Mouse (Mus musculus): ENCODE measurements around the gene Stum. TPM values are rescaled to one million over a fixed set of nuclear protein-coding genes. Genes with fewer than 3 reads are reported as not detected.
A peak's percentile ranks its signal among the peaks of the same experiment; 100 is the strongest.

The Stum gene
- polyA plus RNA-seq, 1 experiment from 2014 or later = 3.1 TPM

DNA sequence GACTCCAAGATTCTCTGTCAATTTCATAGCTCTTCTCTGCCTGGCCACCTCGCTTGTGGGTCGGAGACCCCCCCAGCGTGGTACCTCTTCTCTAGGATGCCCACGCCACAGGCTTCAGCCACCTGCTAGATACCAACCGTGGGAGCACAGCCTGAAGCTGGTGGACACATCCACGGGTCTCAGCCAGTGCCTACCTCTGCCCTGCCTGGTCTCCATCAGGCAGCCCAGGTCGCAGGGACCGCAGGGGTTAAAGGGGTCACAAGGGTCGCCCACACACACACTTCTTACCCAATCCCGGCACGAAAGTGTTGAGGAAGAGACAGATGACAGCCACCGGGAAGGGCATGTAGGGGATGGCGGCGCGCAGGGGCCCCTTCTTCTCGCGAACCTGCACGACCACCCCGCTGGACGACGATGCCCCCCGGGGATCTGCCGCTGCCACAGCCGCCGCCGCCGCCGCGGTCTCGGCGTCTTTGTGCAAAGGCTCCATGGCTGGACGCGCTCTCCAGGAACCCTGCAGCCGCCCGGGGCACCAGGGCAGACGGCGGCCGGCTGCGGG lies 385 bp downstream of the Stum start:
- DNase-seq (ENCODE audit: low spot score) = no peak
- H3K4me1 ChIP-seq (replicated peaks) = peaks cover 47% of the 10 kb centered on the region
- WGBS = 2% methylated on average over 39 of the region's 39 CpGs
- H3K4me3 ChIP-seq = peak overlapping the region; percentile 66
- H3K36me3 ChIP-seq = no peaks in the 10 kb centered on the region
- peaks cover 64% of the 10 kb centered on the region for H3K27me3 ChIP-seq (ENCODE audit: insufficient read depth, poor library complexity, severe bottlenecking)
- peak overlapping the region; percentile 77 for H3K27ac ChIP-seq
- H3K9me3 ChIP-seq = no peaks in the 10 kb centered on the region

DNA sequence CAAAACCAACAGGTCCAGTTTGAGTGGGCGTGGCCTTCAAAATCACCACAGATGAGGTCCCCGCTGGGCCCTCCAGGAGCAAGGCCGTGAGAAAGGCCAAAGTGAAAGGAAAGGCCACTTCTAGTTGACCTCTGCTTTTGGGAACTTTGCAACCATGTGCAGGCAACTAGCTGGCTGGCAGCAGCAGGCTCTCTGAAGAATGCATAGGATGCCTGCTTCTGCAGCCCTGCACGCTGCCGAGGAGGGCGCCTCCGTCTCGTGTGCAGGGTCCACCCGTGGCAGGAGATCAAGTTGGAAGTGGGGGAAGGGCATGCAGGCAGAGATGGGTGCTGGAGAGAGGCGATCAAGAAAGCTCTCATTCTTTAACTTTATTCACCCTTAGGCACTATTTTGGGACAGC lies 1.3 kb downstream of the Stum start:
- H3K4me3 ChIP-seq = peak overlapping the region; percentile 66
- H3K4me1 ChIP-seq (replicated peaks) = peaks cover 47% of the 10 kb centered on the region
- peak; percentile 59 for DNase-seq (ENCODE audit: low spot score)
- peak overlapping the region; percentile 77; the same call in 1 of the 2 replicates for H3K27ac ChIP-seq
- 6% methylated on average over 10 of the region's 10 CpGs for WGBS
- no peaks in the 10 kb centered on the region for H3K36me3 ChIP-seq
- no peaks in the 10 kb centered on the region for H3K9me3 ChIP-seq
- H3K27me3 ChIP-seq (ENCODE audit: insufficient read depth, poor library complexity, severe bottlenecking) = peaks cover 64% of the 10 kb centered on the region

DNA sequence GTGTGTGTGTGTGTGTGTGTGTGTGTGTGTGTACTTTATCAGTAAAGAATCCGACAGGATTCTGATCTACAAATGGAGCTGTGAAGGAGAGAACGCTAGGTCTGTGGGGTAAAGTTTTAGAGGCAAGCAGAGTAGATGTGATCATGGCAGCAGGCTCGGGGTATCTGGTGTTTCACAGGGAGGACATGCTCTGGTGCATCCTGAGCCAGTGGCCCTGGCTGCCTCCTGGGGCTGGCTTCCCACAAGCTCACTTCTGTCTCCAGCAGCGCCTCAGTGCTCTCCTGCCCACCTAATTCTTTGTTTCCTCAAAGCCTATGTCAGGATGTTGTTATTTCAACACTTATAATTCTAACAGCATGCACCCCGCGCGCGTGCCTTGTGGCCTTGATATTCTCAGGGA lies 2.0 kb downstream of the Stum start:
- 28% methylated on average over 8 of the region's 8 CpGs for WGBS
- Histone ChIP-seq H3K27me3 (ENCODE audit: insufficient read depth, poor library complexity, severe bottlenecking) (peaks cover 61% of the 10 kb centered on the region), H3K4me3 (peak overlapping the region; percentile 66; the same call in 1 of the 2 replicates), H3K4me1 (replicated peaks) (peaks cover 47% of the 10 kb centered on the region), H3K36me3 (no peaks in the 10 kb centered on the region), H3K27ac (peak overlapping the region; percentile 73; the same call in 1 of the 2 replicates), H3K9me3 (no peaks in the 10 kb centered on the region)
- no peak for DNase-seq (ENCODE audit: low spot score)

DNA sequence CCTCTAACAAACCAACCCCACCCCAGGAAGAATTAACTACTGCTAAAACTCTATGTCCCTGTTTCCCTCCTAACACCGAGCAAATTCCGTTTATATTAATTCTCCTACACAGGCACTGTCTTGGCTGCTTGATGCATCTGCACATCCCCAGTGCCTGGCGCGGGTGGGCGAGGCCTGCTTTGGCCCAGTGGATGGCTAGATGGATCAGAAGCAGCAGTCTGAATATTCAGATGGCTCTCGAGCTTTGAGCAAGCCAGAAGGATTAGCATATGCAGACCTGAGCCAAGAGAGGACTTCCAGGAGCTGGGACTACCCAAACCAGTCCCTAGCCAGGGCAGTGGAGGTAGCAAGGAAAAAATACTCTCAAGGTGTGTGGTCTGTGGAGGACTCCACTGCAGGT lies 3.0 kb downstream of the Stum start:
- Histone ChIP-seq H3K27ac (peak overlapping the region; percentile 67), H3K4me3 (no peak overlapping the region), H3K36me3 (no peaks in the 10 kb centered on the region), H3K9me3 (no peaks in the 10 kb centered on the region), H3K4me1 (replicated peaks) (peaks cover 47% of the 10 kb centered on the region), H3K27me3 (ENCODE audit: insufficient read depth, poor library complexity, severe bottlenecking) (peaks cover 52% of the 10 kb centered on the region)
- WGBS = 36% methylated on average over 6 of the region's 6 CpGs
- DNase-seq (ENCODE audit: low spot score) = no peak

DNA sequence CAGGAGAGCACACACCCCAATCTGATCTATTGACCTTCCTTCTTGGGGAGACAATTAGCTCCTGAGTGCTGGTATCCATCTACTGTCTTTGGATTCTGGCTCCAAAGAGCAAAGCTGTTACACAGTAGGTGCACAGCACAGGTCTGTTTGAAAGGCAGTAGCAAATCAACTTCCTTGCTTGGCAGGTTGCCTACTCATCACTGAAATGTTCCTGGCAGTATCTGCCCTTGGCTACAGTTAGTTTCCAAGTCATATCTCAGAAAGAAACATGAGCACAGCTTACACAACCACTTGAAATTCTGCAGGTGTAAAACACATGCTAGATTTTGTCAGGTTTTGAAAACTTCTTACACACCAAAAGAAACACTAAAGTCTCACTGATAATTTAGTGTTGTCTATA lies 9.7 kb downstream of the Stum start:
- H3K4me3 ChIP-seq = no peak overlapping the region
- DNase-seq (ENCODE audit: low spot score) = no peak
- H3K9me3 ChIP-seq = no peaks in the 10 kb centered on the region
- H3K4me1 ChIP-seq (replicated peaks) = no peaks in the 10 kb centered on the region
- H3K27me3 ChIP-seq (ENCODE audit: insufficient read depth, poor library complexity, severe bottlenecking) = no peaks in the 10 kb centered on the region
- H3K36me3 ChIP-seq = no peaks in the 10 kb centered on the region
- H3K27ac ChIP-seq = no peak overlapping the region

DNA sequence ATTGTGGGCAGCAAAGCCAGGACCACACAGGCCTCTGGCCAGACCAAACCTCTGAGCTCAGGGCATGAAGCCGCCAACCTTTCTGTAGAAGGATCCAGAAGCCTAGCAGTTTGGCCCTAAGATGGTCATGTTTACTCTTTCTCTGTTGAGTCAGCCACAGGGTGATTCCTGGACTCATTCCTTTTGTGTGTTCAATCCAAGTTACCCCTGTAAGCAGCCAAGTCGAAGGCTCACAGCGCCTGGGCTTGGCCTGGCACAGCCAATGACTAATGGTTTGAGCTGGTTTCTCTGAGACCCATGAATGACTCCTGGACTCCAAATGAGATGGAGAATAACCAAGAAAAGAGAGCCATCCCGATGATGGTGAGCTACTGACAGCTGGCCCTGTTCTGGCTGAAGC lies 15.3 kb downstream of the Stum start:
- H3K27ac ChIP-seq = no peak overlapping the region
- 93% methylated on average over 4 of the region's 4 CpGs for WGBS

DNA sequence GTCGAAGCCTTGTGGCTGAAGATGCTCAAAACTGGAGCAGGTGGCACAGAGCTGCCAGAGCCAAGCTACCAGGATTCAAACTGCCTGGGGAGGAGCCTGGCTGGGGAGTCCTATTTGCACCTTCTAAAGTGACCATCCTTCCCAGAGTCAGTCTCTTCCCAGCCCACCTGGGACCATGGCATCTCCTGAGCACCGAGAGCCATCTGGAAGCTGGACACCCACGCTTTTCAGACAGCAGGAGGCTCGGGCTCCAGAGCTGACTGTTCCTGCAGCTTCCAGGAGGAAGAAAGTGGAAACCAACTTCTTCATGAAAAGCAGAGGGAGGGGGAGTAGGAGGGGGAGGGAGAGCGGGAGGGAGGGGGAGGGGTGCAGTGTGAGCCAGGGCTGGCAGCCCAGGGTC lies 17.7 kb downstream of the Stum start:
- no peaks in the 10 kb centered on the region; the same call in 1 of the 2 replicates for H3K9me3 ChIP-seq
- no peak overlapping the region for H3K27ac ChIP-seq
- H3K36me3 ChIP-seq = no peaks in the 10 kb centered on the region
- no peak for DNase-seq (ENCODE audit: low spot score)
- no peaks in the 10 kb centered on the region for H3K27me3 ChIP-seq (ENCODE audit: insufficient read depth, poor library complexity, severe bottlenecking)
- peaks cover 28% of the 10 kb centered on the region for H3K4me1 ChIP-seq (replicated peaks)
- WGBS = 63% methylated on average over 5 of the region's 5 CpGs
- H3K4me3 ChIP-seq = no peak overlapping the region

More for the DNA sequence above, 15.3 kb downstream of the Stum start:
- no peak for DNase-seq (ENCODE audit: low spot score)
- Histone ChIP-seq H3K27me3 (ENCODE audit: insufficient read depth, poor library complexity, severe bottlenecking) (no peaks in the 10 kb centered on the region), H3K4me1 (replicated peaks) (peaks cover 18% of the 10 kb centered on the region), H3K9me3 (no peaks in the 10 kb centered on the region; the same call in 1 of the 2 replicates), H3K4me3 (no peak overlapping the region), H3K36me3 (no peaks in the 10 kb centered on the region)

DNA sequence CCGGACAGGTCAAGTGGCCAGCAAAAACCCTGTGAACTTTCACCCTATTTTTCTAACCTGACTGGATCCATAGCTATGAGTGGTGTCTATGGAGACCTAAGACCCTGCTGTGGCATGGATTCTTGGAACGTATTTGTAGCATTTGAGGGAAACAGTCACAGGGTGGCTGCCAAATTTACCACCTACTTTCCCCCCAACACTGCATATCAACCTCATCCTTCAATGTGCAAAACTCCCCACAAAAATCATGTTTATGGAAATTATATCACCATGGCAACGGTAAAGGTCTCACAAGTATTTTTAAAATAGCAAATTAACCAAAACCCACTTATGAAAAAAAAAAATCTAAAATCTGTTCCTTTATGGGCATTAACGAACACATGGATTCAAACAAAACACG lies 18.9 kb downstream of the Stum start:
- Histone ChIP-seq H3K4me1 (replicated peaks) (peaks cover 40% of the 10 kb centered on the region), H3K9me3 (no peaks in the 10 kb centered on the region; the same call in 1 of the 2 replicates), H3K27me3 (ENCODE audit: insufficient read depth, poor library complexity, severe bottlenecking) (no peaks in the 10 kb centered on the region), H3K36me3 (no peaks in the 10 kb centered on the region), H3K27ac (no peak overlapping the region), H3K4me3 (no peak overlapping the region)
- WGBS = 80% methylated on average over 5 of the region's 5 CpGs
- DNase-seq (ENCODE audit: low spot score) = no peak

DNA sequence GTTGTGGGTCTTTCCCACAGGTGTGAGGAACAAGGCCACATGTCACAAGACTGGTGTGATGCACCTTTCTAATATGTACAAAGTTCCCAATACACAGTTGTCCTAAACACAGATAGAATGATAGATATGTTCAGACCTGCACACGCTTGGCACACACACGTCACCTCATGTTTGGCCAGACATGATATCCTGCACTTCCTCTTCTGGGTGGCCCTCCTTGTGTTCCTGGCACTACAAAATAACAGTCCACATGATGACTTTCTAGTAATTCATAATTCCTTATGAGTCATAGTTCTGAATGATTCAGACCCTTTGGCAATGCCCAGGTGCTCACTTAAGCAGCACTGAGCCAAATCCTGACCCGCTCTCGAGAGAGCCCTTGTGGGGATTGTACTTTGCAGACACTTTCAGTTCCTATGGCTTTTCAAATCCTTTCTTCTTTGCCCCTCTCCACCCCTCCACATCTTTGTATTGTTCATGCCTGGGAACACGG lies 20.3 kb downstream of the Stum start:
- WGBS = 89% methylated on average over 5 of the region's 5 CpGs
- no peak overlapping the region for H3K4me3 ChIP-seq
- no peak for DNase-seq (ENCODE audit: low spot score)
- no peaks in the 10 kb centered on the region for H3K27me3 ChIP-seq (ENCODE audit: insufficient read depth, poor library complexity, severe bottlenecking)
- H3K9me3 ChIP-seq = no peaks in the 10 kb centered on the region; the same call in 1 of the 2 replicates
- no peaks in the 10 kb centered on the region for H3K36me3 ChIP-seq
- H3K27ac ChIP-seq = no peak overlapping the region
- H3K4me1 ChIP-seq (replicated peaks) = peaks cover 51% of the 10 kb centered on the region

DNA sequence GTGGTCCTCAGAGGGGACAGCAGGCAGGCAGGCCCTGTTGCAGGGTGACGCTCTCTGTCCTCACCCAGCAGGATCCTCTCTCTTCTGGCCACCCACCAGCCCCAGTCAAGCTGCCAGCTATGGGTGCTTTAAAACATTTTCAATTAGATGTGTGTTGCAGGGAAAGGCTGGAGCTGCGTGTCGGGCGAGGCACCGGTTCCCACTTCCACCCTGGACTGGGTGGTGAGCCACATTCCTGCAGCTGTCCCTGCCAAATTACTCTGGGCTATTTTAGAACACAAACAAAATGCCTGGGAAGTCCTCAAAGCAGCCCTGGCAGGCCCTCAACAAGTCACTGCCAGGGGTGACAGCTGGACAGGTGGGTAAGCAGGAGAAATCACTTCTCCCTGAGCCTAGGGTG lies 20.9 kb downstream of the Stum start:
- no peak overlapping the region for H3K4me3 ChIP-seq
- peaks cover 57% of the 10 kb centered on the region for H3K4me1 ChIP-seq (replicated peaks)
- 90% methylated on average over 5 of the region's 5 CpGs for WGBS
- no peaks in the 10 kb centered on the region for H3K27me3 ChIP-seq (ENCODE audit: insufficient read depth, poor library complexity, severe bottlenecking)
- no peak overlapping the region for H3K27ac ChIP-seq
- no peaks in the 10 kb centered on the region for H3K36me3 ChIP-seq
- DNase-seq (ENCODE audit: low spot score) = no peak
- H3K9me3 ChIP-seq = no peaks in the 10 kb centered on the region; the same call in 1 of the 2 replicates

DNA sequence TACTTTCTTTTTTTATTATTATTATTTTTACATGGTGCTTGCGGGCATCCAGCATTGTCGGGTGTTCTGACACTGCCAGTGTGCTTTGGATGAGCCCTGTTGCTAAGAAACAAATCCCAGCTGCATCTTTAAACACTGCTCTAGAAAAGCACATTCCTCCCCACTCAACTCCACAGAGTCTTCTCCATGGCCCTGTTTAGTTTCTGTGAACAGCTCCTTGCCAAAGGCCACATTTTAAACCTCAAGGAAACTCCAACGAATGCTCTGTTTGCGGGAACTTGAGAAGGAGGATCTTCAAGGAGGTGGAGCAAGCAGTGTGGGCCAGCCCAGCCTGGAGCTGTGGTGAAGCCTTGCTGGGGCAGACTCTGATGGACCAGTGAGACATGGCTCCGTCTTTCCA lies 22.6 kb downstream of the Stum start:
- Histone ChIP-seq H3K27ac (no peak overlapping the region), H3K36me3 (no peaks in the 10 kb centered on the region), H3K4me3 (no peak overlapping the region), H3K9me3 (no peaks in the 10 kb centered on the region), H3K27me3 (ENCODE audit: insufficient read depth, poor library complexity, severe bottlenecking) (no peaks in the 10 kb centered on the region), H3K4me1 (replicated peaks) (peaks cover 55% of the 10 kb centered on the region)
- no peak for DNase-seq (ENCODE audit: low spot score)
- 61% methylated on average over 5 of the region's 5 CpGs for WGBS

DNA sequence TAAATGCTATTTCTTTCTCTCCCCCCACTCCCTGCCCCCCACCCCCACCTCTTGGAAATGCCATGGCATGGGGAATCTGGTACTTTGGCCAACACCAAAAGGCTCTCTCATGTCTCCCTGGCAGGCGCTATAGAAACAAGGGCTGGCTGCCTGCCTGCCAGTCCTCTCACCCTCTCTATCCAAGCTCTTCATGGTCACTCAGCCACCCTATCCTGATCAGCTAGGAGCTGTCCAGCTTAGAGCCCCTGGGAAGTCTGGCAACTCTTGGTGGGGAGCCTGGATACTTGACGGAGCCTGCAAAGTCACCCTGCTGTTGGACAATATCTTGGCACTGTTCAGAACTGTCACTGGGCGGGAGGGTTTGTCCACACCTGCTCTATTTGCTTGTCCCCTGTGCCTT lies 24.6 kb downstream of the Stum start:
- Histone ChIP-seq H3K9me3 (no peaks in the 10 kb centered on the region), H3K36me3 (no peaks in the 10 kb centered on the region), H3K4me3 (no peak overlapping the region), H3K27ac (no peak overlapping the region), H3K4me1 (replicated peaks) (peaks cover 42% of the 10 kb centered on the region), H3K27me3 (ENCODE audit: insufficient read depth, poor library complexity, severe bottlenecking) (no peaks in the 10 kb centered on the region)
- WGBS = 62% methylated on average over 3 of the region's 3 CpGs
- DNase-seq (ENCODE audit: low spot score) = no peak

DNA sequence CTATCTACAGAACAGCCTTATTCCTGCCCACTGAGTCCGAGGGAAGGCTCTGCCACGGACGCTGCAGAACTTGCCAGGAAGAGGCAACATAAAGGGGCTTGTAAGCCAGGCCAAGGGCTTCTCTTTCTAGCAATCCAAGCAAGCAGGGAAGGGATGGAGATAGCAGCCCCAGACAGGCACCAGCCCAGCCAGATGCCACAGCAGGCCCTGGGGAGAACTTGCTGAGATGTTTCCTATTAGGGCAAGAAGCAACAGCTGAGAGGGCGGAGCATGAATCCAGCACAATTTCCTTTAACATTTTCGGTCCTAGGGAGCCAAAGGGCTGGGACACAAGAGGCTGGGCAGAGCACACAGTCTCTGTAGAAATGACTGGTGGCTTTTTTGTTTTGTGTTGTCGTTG lies 25.0 kb downstream of the Stum start:
- Histone ChIP-seq H3K9me3 (no peaks in the 10 kb centered on the region), H3K4me1 (replicated peaks) (peaks cover 40% of the 10 kb centered on the region), H3K36me3 (no peaks in the 10 kb centered on the region), H3K27ac (peak overlapping the region; percentile 66; the same call in 1 of the 2 replicates), H3K4me3 (no peak overlapping the region), H3K27me3 (ENCODE audit: insufficient read depth, poor library complexity, severe bottlenecking) (no peaks in the 10 kb centered on the region)
- peak; percentile 28 for DNase-seq (ENCODE audit: low spot score)
- WGBS = 57% methylated on average over 6 of the region's 6 CpGs

DNA sequence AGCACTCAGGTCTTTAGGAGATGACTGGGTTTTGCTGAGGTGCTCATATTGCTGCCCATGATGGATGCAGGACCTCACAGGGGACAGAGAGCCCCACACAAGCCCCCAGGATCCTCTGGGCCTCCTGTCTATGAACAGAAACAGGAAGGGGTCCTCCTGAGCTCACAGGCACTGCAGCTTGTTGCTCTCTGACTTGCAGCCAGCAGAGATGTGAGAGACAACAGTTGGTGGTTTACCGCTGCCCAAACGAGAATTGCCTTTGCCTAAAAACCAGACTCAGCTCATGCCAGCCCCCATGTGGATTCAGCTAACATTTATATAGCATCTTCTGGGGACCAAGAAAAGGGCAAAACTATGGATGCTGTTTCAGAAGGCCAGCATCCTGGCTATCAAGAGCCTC lies 33.7 kb downstream of the Stum start:
- 73% methylated on average over 2 of the region's 2 CpGs for WGBS
- H3K4me3 ChIP-seq = no peak overlapping the region
- H3K27ac ChIP-seq = 0 out of 2 replicates have a peak overlapping the region, but pooled peaks have one; percentile 3
- H3K36me3 ChIP-seq = no peaks in the 10 kb centered on the region
- no peaks in the 10 kb centered on the region for H3K27me3 ChIP-seq (ENCODE audit: insufficient read depth, poor library complexity, severe bottlenecking)
- DNase-seq (ENCODE audit: low spot score) = no peak
- H3K4me1 ChIP-seq (replicated peaks) = peaks cover 2% of the 10 kb centered on the region; the same call in 1 of the 2 replicates
- H3K9me3 ChIP-seq = no peaks in the 10 kb centered on the region
